Mouse (Mus musculus): Measurements from ENCODE around the gene Samd15.

DNA sequence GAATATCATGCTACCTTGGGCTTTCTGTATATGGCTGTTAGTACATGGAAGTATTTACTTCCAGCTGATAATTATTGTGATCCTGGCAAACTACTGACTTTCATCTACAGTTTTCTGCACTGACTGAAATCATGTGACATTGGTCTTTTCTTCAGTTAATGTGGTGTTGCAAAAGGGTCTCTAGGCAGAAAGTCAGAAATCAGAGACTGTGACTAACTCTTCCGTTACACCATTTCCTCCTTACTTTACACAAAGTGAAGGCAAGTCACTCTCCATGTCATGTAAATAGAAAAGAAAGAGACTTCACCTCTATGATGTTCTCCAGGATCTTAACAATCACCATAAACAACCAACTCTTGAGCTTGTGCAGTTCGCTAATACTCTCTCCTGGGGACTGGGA lies 30.1 kb downstream of the Samd15 start:
- TF ChIP-seq POLR2A (IDR thresholded peaks at IDR 0.05; ENCODE audit: insufficient read depth, low read depth, low read length) (no peak), CTCF (IDR thresholded peaks at IDR 0.05; ENCODE audit: insufficient read depth, low read depth, low read length) (no peak)
